Mouse (Mus musculus) embryonic facial prominence, embryonic 12.5 days (tissue): ENCODE measurements around the gene F2r. TPM values are rescaled to one million over a fixed set of nuclear protein-coding genes. Genes with fewer than 3 reads are reported as not detected.

ENCODE experiments used
- ATAC-seq: fragments of 200-750 bp; cut with Nextera tagmentation; 2 replicates; pipeline ENCODE4 v1.8.0; 2017; ENCODE audit not compliant: insufficient number of reproducible peaks, insufficient read depth, low FRiP score, low TSS enrichment
- H3K27ac ChIP-seq: fragments of 300-500 bp; sonication (generic); 2 replicates; pipeline ENCODE4 v1.5.1; 2016; ENCODE audit warnings: mild to moderate bottlenecking
- H3K27me3 ChIP-seq: fragments of 300-500 bp; sonication (generic); 2 replicates; pipeline ENCODE4 v1.6.1; 2016; ENCODE audit warnings: mild to moderate bottlenecking, moderate library complexity
- H3K36me3 ChIP-seq: fragments of 300-500 bp; sonication (generic); 2 replicates; pipeline ENCODE4 v1.6.1; 2016; ENCODE audit warnings: mild to moderate bottlenecking
- H3K4me1 ChIP-seq: fragments of 300-500 bp; sonication (generic); 2 replicates; pipeline ENCODE4 v1.6.1; 2016
- H3K4me2 ChIP-seq: fragments of 300-500 bp; sonication (generic); replicated peaks from 2 replicates; pipeline ENCODE4 v1.6.1; 2016; ENCODE audit warnings: mild to moderate bottlenecking, moderate library complexity
- H3K4me3 ChIP-seq: fragments of 300-500 bp; sonication (generic); 2 replicates; pipeline ENCODE4 v1.5.1; 2016; ENCODE audit warnings: mild to moderate bottlenecking
- H3K9ac ChIP-seq: fragments of 300-500 bp; sonication (generic); 2 replicates; pipeline ENCODE4 v1.6.1; 2016; ENCODE audit warnings: mild to moderate bottlenecking, moderate library complexity
- H3K9me3 ChIP-seq: fragments of 300-500 bp; sonication (generic); 2 replicates; pipeline ENCODE4 v1.6.1; 2016; ENCODE audit warnings: mild to moderate bottlenecking, moderate library complexity
- WGBS: fragments of 180-500 bp; shearing (Covaris S2); methylation state at CpG from one replicate; pipeline ENCODE4 v1.1.7; 2016; 5-methylcytosine and 5-hydroxymethylcytosine counted together
- polyA plus RNA-seq: library from polyadenylated mRNA; unstranded; fragments of >200 nt; fragmentation: Nextera tagmentation; extraction: Ambion mirVana; gene quantifications from 2 replicates; pipeline ENCODE4 v1.2.1, GENCODE M21; 2016

Gene F2r
- polyA plus RNA-seq, 1 experiment from 2014 or later: 108 TPM

DNA sequence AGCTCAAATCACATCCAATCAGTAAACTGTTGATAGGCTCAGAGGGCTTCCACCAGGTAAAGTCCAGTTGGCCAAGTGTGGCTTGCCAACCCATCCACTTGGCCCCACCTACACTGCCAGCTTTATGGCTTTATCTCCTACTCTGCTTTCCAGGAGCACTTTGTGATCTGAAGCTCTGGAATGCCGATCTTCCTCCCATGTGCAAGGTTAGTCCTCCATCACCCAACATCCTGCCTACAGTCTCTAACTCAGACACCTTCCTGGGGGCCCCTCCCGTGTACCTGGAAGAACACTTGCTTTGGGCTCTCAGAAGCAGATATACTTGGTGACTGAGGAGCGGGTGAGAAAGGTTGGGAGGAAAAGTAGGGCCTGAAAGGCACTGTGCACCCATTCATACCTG lies 26.7 kb downstream of the F2r start:
- 88% methylated on average over 3 of the region's 3 CpGs for WGBS
- Histone ChIP-seq H3K4me1 (no peaks in the 10 kb centered on the region), H3K36me3 (no peaks in the 10 kb centered on the region), H3K4me2 (no peak overlapping the region), H3K9ac (no peak overlapping the region), H3K27me3 (no peaks in the 10 kb centered on the region), H3K4me3 (no peak overlapping the region), H3K9me3 (no peaks in the 10 kb centered on the region), H3K27ac (no peak overlapping the region)
- ATAC-seq: no peak

DNA sequence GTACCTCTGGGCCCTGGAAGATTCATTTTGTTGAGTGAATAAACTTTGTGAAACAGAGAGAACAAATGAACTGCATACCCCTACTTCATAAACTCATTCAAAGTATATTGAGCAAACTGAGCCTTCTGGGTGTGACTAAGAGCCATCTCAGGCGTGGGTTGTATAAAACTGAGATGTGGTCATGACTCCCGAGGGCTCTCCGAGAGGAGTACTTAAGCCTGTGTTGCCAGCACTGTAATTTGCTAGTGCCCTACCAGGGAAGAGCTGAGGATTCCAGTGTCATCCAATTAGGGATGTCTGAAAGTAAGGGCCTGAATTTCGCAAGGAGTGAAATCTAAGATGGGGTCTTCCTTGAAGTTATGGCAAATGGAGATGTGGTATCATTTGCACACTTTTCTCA lies 30.7 kb downstream of the F2r start:
- Histone ChIP-seq H3K27me3 (no peaks in the 10 kb centered on the region), H3K4me3 (no peak overlapping the region), H3K4me1 (peaks cover 5% of the 10 kb centered on the region), H3K27ac (no peak overlapping the region), H3K9ac (no peak overlapping the region), H3K36me3 (no peaks in the 10 kb centered on the region), H3K4me2 (no peak overlapping the region), H3K9me3 (no peaks in the 10 kb centered on the region)
- ATAC-seq: no peak
- WGBS: 84% methylated on average over 4 of the region's 4 CpGs

DNA sequence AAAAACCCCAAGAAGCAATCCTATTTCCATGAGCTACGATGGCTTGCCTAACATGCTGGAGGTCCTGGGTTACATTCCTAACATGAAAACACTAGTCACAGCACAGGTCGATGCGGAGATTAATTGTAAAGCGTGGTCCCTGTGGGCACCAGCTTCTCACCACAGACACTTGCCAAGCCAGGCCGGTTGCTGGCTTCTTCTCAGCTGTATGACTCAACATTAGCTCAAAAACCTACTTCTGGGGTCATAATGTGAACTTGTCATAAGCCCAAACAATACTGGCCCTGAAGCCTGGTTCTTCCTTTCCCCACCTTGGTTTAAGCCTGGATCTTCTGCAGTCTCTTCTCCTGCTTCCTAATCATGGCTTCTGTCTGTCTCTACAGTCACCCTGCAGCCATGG lies 33.4 kb downstream of the F2r start:
- 83% methylated on average over 5 of the region's 5 CpGs for WGBS
- no peak overlapping the region for H3K4me3 ChIP-seq
- no peak overlapping the region for H3K27ac ChIP-seq
- H3K9me3 ChIP-seq: no peaks in the 10 kb centered on the region
- H3K4me2 ChIP-seq: no peak overlapping the region
- H3K27me3 ChIP-seq: no peaks in the 10 kb centered on the region
- H3K4me1 ChIP-seq: peaks cover 11% of the 10 kb centered on the region
- ATAC-seq: no peak
- H3K9ac ChIP-seq: no peak overlapping the region
- no peaks in the 10 kb centered on the region for H3K36me3 ChIP-seq

DNA sequence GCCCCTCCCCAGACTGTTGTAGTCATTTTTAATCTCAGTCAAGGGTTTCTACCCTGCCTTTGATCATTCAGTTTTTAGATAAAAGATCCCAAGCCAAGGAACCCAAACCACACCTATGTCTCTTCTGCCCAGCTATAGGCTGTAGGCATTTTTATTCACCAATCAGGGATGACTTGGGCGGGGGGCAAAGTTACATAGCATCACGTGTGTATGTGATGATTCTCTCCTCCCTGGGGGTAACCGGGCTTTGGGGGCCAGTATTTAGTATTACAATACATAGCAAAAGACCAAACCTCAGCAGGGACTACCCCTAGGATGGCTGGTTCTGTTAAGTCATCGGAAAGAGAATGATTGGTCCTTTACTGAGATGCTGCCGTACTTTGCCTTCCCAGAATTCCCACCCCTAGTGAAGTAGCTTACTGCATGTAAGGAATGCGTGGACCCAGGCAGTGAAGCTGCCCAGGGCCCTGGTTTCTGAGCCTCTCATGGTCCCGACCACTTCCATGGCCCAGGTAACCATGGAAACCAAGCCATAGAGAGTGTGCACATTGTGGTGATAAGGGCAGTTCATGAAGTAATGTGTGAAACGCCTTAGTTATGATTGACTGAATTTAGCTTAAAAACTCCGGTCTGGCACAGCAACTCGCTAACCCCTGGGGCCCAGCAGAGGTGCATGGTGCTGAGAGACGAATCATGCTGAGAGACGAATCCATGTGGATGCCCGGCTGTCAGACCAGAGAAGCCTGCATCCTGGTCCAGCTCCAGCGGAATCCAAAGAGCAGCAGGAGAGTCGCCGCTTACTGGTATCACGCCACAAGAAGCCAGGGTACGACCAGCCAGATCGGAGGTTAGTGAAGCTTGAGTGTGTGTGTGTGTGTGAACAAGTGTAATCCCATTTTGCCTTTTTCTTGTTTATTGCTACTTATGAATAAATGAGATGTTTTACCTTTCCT lies 34.8 kb downstream of the F2r start:
- H3K27ac ChIP-seq: no peak overlapping the region
- no peaks in the 10 kb centered on the region for H3K9me3 ChIP-seq
- no peaks in the 10 kb centered on the region for H3K36me3 ChIP-seq
- no peak overlapping the region for H3K4me3 ChIP-seq
- WGBS: 68% methylated on average over 19 of the region's 19 CpGs
- no peak overlapping the region for H3K4me2 ChIP-seq
- H3K27me3 ChIP-seq: no peaks in the 10 kb centered on the region
- peaks cover 11% of the 10 kb centered on the region for H3K4me1 ChIP-seq
- no peak overlapping the region for H3K9ac ChIP-seq
- no peak for ATAC-seq

DNA sequence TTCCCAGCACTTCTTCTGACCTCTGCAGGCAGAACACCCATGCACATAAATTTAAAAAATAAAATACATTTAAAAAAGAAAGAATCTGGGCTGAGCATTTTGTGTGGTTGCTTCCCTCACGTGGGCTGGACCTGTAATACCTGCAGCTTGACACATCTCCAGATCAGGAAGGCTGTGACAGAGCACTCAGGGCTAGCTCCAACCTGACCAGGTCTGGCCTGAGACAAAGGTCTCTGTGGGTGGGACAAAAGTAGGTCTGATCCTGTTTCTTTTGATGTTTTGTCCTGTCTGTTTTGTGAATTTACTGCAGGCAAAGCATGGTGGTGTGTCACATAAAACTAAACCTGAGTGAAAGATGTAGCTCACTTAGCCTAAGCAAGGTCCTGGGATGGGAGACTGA lies 36.4 kb downstream of the F2r start:
- H3K9me3 ChIP-seq: no peaks in the 10 kb centered on the region
- no peak overlapping the region for H3K27ac ChIP-seq
- no peak overlapping the region for H3K4me2 ChIP-seq
- H3K27me3 ChIP-seq: no peaks in the 10 kb centered on the region
- no peaks in the 10 kb centered on the region for H3K36me3 ChIP-seq
- H3K9ac ChIP-seq: no peak overlapping the region
- WGBS: 24% methylated on average over 1 of the region's 1 CpGs
- peaks cover 11% of the 10 kb centered on the region for H3K4me1 ChIP-seq
- ATAC-seq: no peak
- no peak overlapping the region for H3K4me3 ChIP-seq

DNA sequence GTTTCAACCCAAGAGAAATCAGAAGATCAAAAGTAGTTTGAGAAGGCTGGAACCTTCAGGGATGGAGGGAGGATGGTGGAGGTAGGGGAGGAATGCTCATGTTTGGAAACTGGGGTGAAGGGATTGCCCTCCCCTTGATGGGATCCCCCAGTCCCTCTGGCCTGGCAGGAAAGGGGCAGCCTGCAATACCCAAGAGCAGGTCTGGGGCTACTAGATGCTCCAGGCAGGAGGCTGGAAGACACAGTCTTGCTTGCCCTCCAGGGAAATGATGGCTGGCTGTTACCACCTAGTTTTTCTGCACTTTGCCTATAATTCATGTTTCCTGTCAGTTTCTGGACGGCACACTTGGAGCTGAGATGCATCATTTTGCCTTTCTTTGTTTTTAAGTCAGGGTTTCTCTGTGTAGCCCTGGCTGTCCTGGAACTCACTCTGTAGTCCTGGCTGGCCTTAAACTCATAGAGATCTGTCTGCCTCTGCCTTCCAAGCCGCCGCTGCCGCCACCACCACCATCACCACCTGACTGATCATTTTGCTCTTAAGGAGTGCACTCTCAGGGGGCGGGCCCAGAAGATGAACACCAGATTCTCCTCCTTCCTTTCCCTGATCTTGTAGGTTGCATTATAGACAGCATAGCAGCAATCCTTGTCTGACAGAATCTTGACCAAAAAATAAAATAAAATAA lies 40.1 kb downstream of the F2r start:
- 89% methylated on average over 5 of the region's 5 CpGs for WGBS
- Histone ChIP-seq H3K4me3 (no peak overlapping the region), H3K4me1 (peaks cover 6% of the 10 kb centered on the region; the same call in 1 of the 2 replicates), H3K36me3 (no peaks in the 10 kb centered on the region), H3K9ac (no peak overlapping the region), H3K27ac (no peak overlapping the region), H3K27me3 (no peaks in the 10 kb centered on the region), H3K9me3 (no peaks in the 10 kb centered on the region), H3K4me2 (no peak overlapping the region)
- ATAC-seq: no peak

DNA sequence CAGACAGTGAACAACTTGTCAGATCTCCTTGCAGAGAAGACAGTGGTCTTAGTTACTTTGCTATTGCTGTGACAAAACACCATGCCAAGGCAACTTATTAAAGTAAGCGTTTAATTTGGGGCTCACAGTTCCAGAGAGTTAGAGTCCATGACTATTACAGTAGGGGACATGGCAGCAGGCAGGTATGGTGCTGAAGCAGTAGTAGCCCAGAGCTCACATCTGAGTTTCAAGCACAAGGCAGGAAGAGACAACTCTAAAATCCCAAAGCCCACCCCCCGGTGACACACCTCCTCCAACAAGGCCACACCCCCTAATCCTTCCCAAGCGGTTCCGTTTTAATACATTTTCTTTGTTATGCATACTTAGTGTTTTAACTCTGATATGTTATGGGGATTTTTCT lies 47.4 kb downstream of the F2r start:
- Histone ChIP-seq H3K4me3 (no peak overlapping the region), H3K9ac (no peak overlapping the region), H3K9me3 (no peaks in the 10 kb centered on the region), H3K27ac (no peak overlapping the region), H3K36me3 (no peaks in the 10 kb centered on the region), H3K4me1 (no peaks in the 10 kb centered on the region), H3K27me3 (no peaks in the 10 kb centered on the region), H3K4me2 (no peak overlapping the region)
- ATAC-seq: no peak
- WGBS: 97% methylated on average over 4 of the region's 4 CpGs

DNA sequence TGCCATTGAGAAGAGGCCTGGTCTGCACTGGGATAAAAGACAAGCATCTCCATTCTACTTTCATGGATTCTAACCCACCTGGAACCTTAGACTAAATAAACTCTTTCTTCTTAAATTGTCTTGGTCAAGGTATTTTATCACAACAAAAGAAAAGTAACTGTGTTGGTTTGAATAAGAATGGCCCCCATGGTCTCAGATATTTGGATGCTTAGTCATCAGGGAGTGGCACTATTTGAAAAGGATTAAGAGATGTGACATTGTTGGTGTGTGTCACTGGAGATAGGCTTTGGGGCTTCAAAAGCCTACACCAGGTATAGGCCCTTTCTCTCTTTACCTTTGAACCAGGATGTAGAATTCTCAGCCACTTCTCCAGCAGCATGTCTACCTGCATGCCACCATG lies 49.0 kb downstream of the F2r start:
- ATAC-seq: no peak
- Histone ChIP-seq H3K27me3 (no peaks in the 10 kb centered on the region), H3K27ac (no peak overlapping the region), H3K4me1 (no peaks in the 10 kb centered on the region), H3K9me3 (no peaks in the 10 kb centered on the region), H3K4me2 (no peak overlapping the region), H3K9ac (no peak overlapping the region), H3K36me3 (no peaks in the 10 kb centered on the region), H3K4me3 (no peak overlapping the region)

DNA sequence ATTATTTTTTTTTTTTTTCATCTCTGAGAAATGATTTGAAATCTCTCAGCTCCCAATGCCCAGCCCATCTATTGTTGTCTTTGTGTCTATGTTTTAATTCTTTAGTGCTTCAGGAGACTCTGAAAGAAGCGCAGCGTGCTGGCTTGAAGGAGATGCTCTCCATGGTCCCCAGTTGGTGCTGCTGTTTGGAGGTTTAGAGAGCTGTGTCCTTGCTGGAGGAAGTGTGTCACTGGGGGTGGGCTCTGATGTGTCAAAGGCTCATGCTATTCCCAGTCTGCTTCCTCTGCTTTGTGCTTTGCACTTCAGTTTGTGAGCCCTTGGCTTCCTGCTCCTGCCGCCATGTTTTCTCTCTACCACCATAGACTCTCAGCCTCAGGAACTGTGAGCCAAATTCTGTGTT lies 50.0 kb downstream of the F2r start:
- Histone ChIP-seq H3K9ac (no peak overlapping the region), H3K27ac (no peak overlapping the region), H3K9me3 (no peaks in the 10 kb centered on the region), H3K4me2 (no peak overlapping the region), H3K4me3 (no peak overlapping the region), H3K36me3 (no peaks in the 10 kb centered on the region), H3K27me3 (no peaks in the 10 kb centered on the region), H3K4me1 (no peaks in the 10 kb centered on the region)
- no peak for ATAC-seq
- 94% methylated on average over 3 of the region's 3 CpGs for WGBS

DNA sequence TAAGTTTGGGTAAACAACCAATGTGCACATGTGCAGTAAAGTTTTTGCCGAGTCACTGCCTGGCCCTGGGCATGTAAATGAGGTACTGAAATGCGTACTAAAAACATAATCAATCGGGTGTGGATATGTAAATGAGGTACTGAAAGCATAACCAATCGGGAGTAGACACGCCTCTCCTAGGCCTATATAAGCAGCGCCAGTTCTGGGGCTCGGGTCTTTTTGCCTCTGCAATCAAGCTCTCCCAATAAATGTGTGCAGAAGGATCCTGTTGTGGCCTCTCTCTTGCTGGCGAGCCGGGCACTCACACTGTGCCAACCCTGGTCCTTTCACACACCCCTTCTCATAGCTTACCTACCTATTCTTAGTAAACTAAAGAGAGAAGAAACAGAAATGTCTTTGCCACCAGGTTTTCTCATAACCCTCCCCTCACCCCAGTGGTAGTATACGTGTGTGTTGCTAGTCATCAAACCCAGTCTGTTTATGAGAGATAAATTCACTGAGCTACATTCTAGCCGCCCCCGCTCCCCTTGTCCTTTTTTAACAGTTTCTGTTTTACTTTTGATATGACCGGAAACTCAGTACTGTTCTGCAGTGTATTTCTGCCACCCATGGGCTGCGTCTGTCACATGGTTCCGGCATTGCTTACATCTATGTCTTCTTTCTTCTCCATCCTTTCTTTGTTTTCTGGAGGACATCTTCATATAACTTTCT lies 51.3 kb downstream of the F2r start:
- ATAC-seq: no peak
- Histone ChIP-seq H3K27ac (no peak overlapping the region), H3K4me3 (no peak overlapping the region), H3K4me1 (no peaks in the 10 kb centered on the region), H3K9me3 (no peaks in the 10 kb centered on the region), H3K9ac (no peak overlapping the region), H3K27me3 (no peaks in the 10 kb centered on the region), H3K36me3 (no peaks in the 10 kb centered on the region), H3K4me2 (no peak overlapping the region)
- WGBS: 96% methylated on average over 15 of the region's 15 CpGs

DNA sequence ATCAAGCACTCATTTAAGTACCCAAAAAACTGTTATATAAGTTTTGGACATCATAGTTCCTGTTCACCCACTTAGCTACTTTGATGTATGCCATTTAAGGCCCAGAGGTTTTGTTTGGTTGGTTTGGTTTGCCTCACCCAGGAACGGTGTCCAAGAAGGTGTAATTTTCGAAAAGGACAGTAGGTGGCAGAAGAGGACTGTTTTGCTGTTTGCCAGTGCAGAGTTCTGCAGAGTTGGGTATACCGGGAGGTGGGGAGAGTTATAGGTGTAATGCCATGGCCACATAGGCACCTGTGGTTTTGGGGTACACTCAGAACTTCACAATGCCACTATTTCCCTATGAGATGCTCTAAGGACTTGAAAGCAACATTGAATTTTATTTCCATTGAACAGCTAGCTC lies 54.6 kb downstream of the F2r start:
- H3K9ac ChIP-seq: no peak overlapping the region
- no peaks in the 10 kb centered on the region for H3K9me3 ChIP-seq
- H3K36me3 ChIP-seq: no peaks in the 10 kb centered on the region
- H3K4me3 ChIP-seq: no peak overlapping the region
- ATAC-seq: no peak
- H3K4me1 ChIP-seq: no peaks in the 10 kb centered on the region
- H3K27me3 ChIP-seq: no peaks in the 10 kb centered on the region
- H3K27ac ChIP-seq: no peak overlapping the region
- 2% methylated on average over 3 of the region's 3 CpGs for WGBS
- H3K4me2 ChIP-seq: no peak overlapping the region
